Mouse (Mus musculus): ENCODE data around the gene Far1. TPM values are rescaled to one million over a fixed set of nuclear protein-coding genes. Genes with fewer than 3 reads are reported as not detected.

Far1 gene
- polyA plus RNA-seq, 1 experiment from 2014 or later = 78.7 TPM

- ATAC-seq (ENCODE audit: low read depth) (no peak), DNase-seq (ENCODE audit: low spot score) (peak; percentile 85)
- no peak overlapping the region for H3K4me2 ChIP-seq (ENCODE audit: low read depth, low read length)
- H3K4me3 ChIP-seq (ENCODE audit: low read depth, low read length) = no peak overlapping the region
- H3K36me3 ChIP-seq (ENCODE audit: control insufficient read depth, insufficient read depth, low read length) = no peaks in the 10 kb centered on the region
- peaks cover 5% of the 10 kb centered on the region; the same call in 1 of the 2 replicates for H3K9me3 ChIP-seq (ENCODE audit: control insufficient read depth, low read length)
- 15% methylated on average over 8 of the region's 8 CpGs for WGBS
- H3K27ac ChIP-seq (replicated peaks; ENCODE audit: low read depth, low read length) = no peak overlapping the region
- H3K9ac ChIP-seq (ENCODE audit: low read depth, low read length) = no peak overlapping the region
- H3K4me1 ChIP-seq (ENCODE audit: control insufficient read depth, insufficient read depth, low read length) = no peaks in the 10 kb centered on the region
- no peaks in the 10 kb centered on the region for H3K27me3 ChIP-seq (replicated peaks; ENCODE audit: control insufficient read depth, insufficient read depth, low read length)
Measured at GRCm38 (mm10) chr7:113609027-113609705, 95.5 kb downstream of the Far1 start.

- 78% methylated on average over 4 of the region's 4 CpGs for WGBS
- ATAC-seq (ENCODE audit: low read depth) (no peak), DNase-seq (ENCODE audit: low spot score) (no peak)
Measured at GRCm38 (mm10) chr7:113612628-113613027, 99.0 kb downstream of the Far1 start.

GRCm38 (mm10) chr7:113614198-113614927, 100.7 kb downstream of the Far1 start:
- no peak for ATAC-seq (ENCODE audit: low read depth)
- DNase-seq (ENCODE audit: low spot score) = no peak
- WGBS = 83% methylated on average over 10 of the region's 10 CpGs

More at GRCm38 (mm10) chr7:113612628-113613027, 99.0 kb downstream of the Far1 start:
- no peak overlapping the region for H3K4me2 ChIP-seq (ENCODE audit: low read depth, low read length)
- no peaks in the 10 kb centered on the region for H3K9me3 ChIP-seq (ENCODE audit: control insufficient read depth, low read length)
- H3K4me3 ChIP-seq (ENCODE audit: low read depth, low read length) = no peak overlapping the region
- no peak overlapping the region for H3K27ac ChIP-seq (replicated peaks; ENCODE audit: low read depth, low read length)
- H3K36me3 ChIP-seq (ENCODE audit: control insufficient read depth, insufficient read depth, low read length) = no peaks in the 10 kb centered on the region
- no peaks in the 10 kb centered on the region for H3K4me1 ChIP-seq (ENCODE audit: control insufficient read depth, insufficient read depth, low read length)
- H3K27me3 ChIP-seq (replicated peaks; ENCODE audit: control insufficient read depth, insufficient read depth, low read length) = no peaks in the 10 kb centered on the region
- H3K9ac ChIP-seq (ENCODE audit: low read depth, low read length) = no peak overlapping the region

GRCm38 (mm10) chr7:113619166-113619565, 105.5 kb downstream of the Far1 start:
- DNase-seq (ENCODE audit: low spot score) (no peak), ATAC-seq (ENCODE audit: low read depth) (no peak)
- Histone ChIP-seq H3K9ac (ENCODE audit: low read depth, low read length) (no peak overlapping the region), H3K9me3 (ENCODE audit: control insufficient read depth, low read length) (no peaks in the 10 kb centered on the region), H3K4me2 (ENCODE audit: low read depth, low read length) (no peak overlapping the region), H3K4me1 (ENCODE audit: control insufficient read depth, insufficient read depth, low read length) (no peaks in the 10 kb centered on the region), H3K36me3 (ENCODE audit: control insufficient read depth, insufficient read depth, low read length) (no peaks in the 10 kb centered on the region), H3K27me3 (replicated peaks; ENCODE audit: control insufficient read depth, insufficient read depth, low read length) (no peaks in the 10 kb centered on the region), H3K4me3 (ENCODE audit: low read depth, low read length) (no peak overlapping the region), H3K27ac (replicated peaks; ENCODE audit: low read depth, low read length) (no peak overlapping the region)
- WGBS = 78% methylated on average over 2 of the region's 2 CpGs

More at GRCm38 (mm10) chr7:113614198-113614927, 100.7 kb downstream of the Far1 start:
- Histone ChIP-seq H3K9me3 (ENCODE audit: control insufficient read depth, low read length) (no peaks in the 10 kb centered on the region), H3K27me3 (replicated peaks; ENCODE audit: control insufficient read depth, insufficient read depth, low read length) (no peaks in the 10 kb centered on the region), H3K27ac (replicated peaks; ENCODE audit: low read depth, low read length) (no peak overlapping the region), H3K9ac (ENCODE audit: low read depth, low read length) (no peak overlapping the region), H3K4me2 (ENCODE audit: low read depth, low read length) (no peak overlapping the region), H3K36me3 (ENCODE audit: control insufficient read depth, insufficient read depth, low read length) (no peaks in the 10 kb centered on the region), H3K4me3 (ENCODE audit: low read depth, low read length) (no peak overlapping the region), H3K4me1 (ENCODE audit: control insufficient read depth, insufficient read depth, low read length) (no peaks in the 10 kb centered on the region)

GRCm38 (mm10) chr7:113619768-113620167, 106.1 kb downstream of the Far1 start:
- H3K27ac ChIP-seq (replicated peaks; ENCODE audit: low read depth, low read length) = no peak overlapping the region
- no peaks in the 10 kb centered on the region for H3K27me3 ChIP-seq (replicated peaks; ENCODE audit: control insufficient read depth, insufficient read depth, low read length)
- no peak overlapping the region for H3K9ac ChIP-seq (ENCODE audit: low read depth, low read length)
- DNase-seq (ENCODE audit: low spot score) = no peak
- no peak for ATAC-seq (ENCODE audit: low read depth)
- no peak overlapping the region for H3K4me2 ChIP-seq (ENCODE audit: low read depth, low read length)
- no peaks in the 10 kb centered on the region for H3K9me3 ChIP-seq (ENCODE audit: control insufficient read depth, low read length)
- H3K36me3 ChIP-seq (ENCODE audit: control insufficient read depth, insufficient read depth, low read length) = no peaks in the 10 kb centered on the region
- WGBS = 81% methylated on average over 9 of the region's 9 CpGs
- H3K4me3 ChIP-seq (ENCODE audit: low read depth, low read length) = no peak overlapping the region
- H3K4me1 ChIP-seq (ENCODE audit: control insufficient read depth, insufficient read depth, low read length) = no peaks in the 10 kb centered on the region

Other genes with a start within 250 kb of the Far1 start
- gene Btbd10, start 144.4 kb upstream of the Far1 start, polyA plus RNA-seq (2014; fragmentation: Nextera tagmentation; extraction: Ambion mirVana) = 29.1 and 30.8 TPM in 2 replicates
- 21.1 and 35.0 TPM in 2 replicates for gene Pth, start 125.3 kb upstream of the Far1 start, polyA plus RNA-seq (2014; fragmentation: Nextera tagmentation; extraction: Ambion mirVana)

Measured in embryonic facial prominence, embryonic 14.5 days (tissue).